Mouse (Mus musculus): ENCODE measurements at regions not wholly inside any gene's neighbourhood (a gene's known extent, or its start where the extent isn't known, plus 50 kb on each side); places are given as distances from the start of the nearest gene placed in this dataset.

DNA sequence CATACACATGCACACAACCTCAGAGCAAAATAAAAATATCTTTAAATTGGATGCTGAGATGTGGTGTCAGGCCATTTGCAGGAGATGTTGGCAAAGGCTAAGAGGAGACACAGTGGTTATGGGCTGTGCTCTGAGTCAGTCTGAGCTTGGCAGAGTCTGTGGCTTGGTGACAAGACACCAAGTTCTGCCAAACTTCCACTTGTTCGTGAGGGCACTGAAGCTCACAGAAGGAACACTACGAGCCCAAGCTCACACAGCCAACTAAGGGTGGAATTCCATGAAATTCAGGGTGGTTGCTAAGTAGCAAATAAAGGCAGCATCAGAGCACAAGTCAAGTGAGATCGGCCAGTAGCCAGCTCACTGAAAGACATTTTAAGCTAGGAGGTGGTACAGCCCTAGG lies 396.8 kb downstream of the Insc start:
- no peak for TF ChIP-seq CTCF (IDR thresholded peaks at IDR 0.05; ENCODE audit: low read depth)
- no peak for TF ChIP-seq EP300 (IDR thresholded peaks at IDR 0.05; ENCODE audit: low read depth)

DNA sequence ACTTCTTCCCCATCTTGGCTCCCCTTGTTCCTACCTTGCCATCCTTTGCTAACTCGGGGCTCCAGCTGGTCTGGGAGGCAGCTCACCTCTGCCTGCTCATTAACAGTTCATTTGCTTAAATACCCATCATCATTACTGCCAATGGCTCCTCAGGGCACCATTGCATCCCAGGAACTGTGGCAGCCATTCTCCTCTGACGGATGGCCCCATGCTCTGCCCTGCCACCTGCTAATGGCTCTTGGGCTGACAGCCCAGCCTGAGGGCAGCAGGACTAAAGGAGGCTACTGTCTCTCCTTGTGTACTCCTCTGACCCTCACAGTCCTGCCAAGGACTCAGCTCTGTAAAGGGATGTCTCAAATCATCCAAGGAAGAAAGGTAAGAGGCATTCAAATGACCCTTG lies 398.7 kb downstream of the Insc start:
- 45% methylated on average over 2 of the region's 2 CpGs for WGBS (ENCODE audit: insufficient replicate concordance)
- Histone ChIP-seq H3K36me3 (replicated peaks; ENCODE audit: control insufficient read depth, insufficient read depth, low read depth) (no peaks in the 10 kb centered on the region), H3K4me3 (ENCODE audit: insufficient read depth in 1 of 2, low read depth in 2 of 2, low read length in 2 of 2) (no peak overlapping the region), H3K9ac (replicated peaks) (no peak overlapping the region), H3K27ac (no peak overlapping the region), H3K9me3 (ENCODE audit: control insufficient read depth, low read length) (no peaks in the 10 kb centered on the region), H3K4me1 (replicated peaks; ENCODE audit: control insufficient read depth in 2 of 2, insufficient read depth in 2 of 2, low read length in 1 of 2) (no peaks in the 10 kb centered on the region), H3K27me3 (ENCODE audit: control insufficient read depth, insufficient read depth, low read length) (no peaks in the 10 kb centered on the region), H3K4me2 (ENCODE audit: low read depth) (no peak overlapping the region)
- TF ChIP-seq CTCF (IDR thresholded peaks at IDR 0.05; ENCODE audit: low read depth) (no peak), EP300 (IDR thresholded peaks at IDR 0.05; ENCODE audit: low read depth) (no peak)
- DNase-seq (ENCODE audit: low read depth in 3 of 3, low spot score in 3 of 3) (no peak), ATAC-seq (ENCODE audit: insufficient read depth) (no peak)

More for the DNA sequence above, 396.8 kb downstream of the Insc start:
- H3K27me3 ChIP-seq (ENCODE audit: control insufficient read depth, insufficient read depth, low read length), result no peaks in the 10 kb centered on the region
- ATAC-seq (ENCODE audit: insufficient read depth) (no peak), DNase-seq (ENCODE audit: low read depth in 3 of 3, low spot score in 3 of 3) (no peak)
- H3K9ac ChIP-seq (replicated peaks), result no peak overlapping the region
- no peaks in the 10 kb centered on the region for H3K9me3 ChIP-seq (ENCODE audit: control insufficient read depth, low read length)
- H3K27ac ChIP-seq, result no peak overlapping the region
- no peaks in the 10 kb centered on the region for H3K36me3 ChIP-seq (replicated peaks; ENCODE audit: control insufficient read depth, insufficient read depth, low read depth)
- H3K4me3 ChIP-seq (ENCODE audit: insufficient read depth in 1 of 2, low read depth in 2 of 2, low read length in 2 of 2), result no peak overlapping the region
- 50% methylated on average over 3 of the region's 3 CpGs for WGBS (ENCODE audit: insufficient replicate concordance)
- no peaks in the 10 kb centered on the region for H3K4me1 ChIP-seq (replicated peaks; ENCODE audit: control insufficient read depth in 2 of 2, insufficient read depth in 2 of 2, low read length in 1 of 2)
- H3K4me2 ChIP-seq (ENCODE audit: low read depth), result no peak overlapping the region

DNA sequence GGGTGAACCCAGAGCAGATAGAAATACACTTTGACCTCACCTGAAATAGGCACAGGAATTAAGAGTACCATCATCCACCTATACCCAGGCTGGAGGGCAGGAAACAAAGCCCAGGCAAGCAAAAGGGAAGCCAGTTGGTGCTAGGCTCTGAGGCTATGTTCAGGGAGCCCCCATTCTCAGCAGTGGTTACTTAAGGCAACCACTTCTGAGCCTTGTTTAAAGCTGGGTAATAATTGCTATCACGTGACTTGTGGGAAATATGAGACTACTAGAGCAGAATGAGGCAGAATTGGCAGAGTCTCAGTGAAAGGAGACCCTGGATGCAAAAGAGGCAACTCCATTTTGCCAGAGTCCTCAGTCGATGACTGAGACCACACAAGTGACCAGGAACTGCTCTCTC lies 401.5 kb downstream of the Insc start:
- H3K27me3 ChIP-seq (ENCODE audit: control insufficient read depth, insufficient read depth, low read length), result no peaks in the 10 kb centered on the region
- no peak overlapping the region for H3K4me3 ChIP-seq (ENCODE audit: insufficient read depth in 1 of 2, low read depth in 2 of 2, low read length in 2 of 2)
- no peak for ATAC-seq (ENCODE audit: insufficient read depth)
- TF ChIP-seq EP300 (IDR thresholded peaks at IDR 0.05; ENCODE audit: low read depth) (no peak), CTCF (IDR thresholded peaks at IDR 0.05; ENCODE audit: low read depth) (no peak)
- no peaks in the 10 kb centered on the region for H3K36me3 ChIP-seq (replicated peaks; ENCODE audit: control insufficient read depth, insufficient read depth, low read depth)
- H3K4me1 ChIP-seq (replicated peaks; ENCODE audit: control insufficient read depth in 2 of 2, insufficient read depth in 2 of 2, low read length in 1 of 2), result no peaks in the 10 kb centered on the region
- H3K9ac ChIP-seq (replicated peaks), result no peak overlapping the region
- H3K27ac ChIP-seq, result no peak overlapping the region
- no peaks in the 10 kb centered on the region for H3K9me3 ChIP-seq (ENCODE audit: control insufficient read depth, low read length)
- 37% methylated on average over 2 of the region's 2 CpGs for WGBS (ENCODE audit: insufficient replicate concordance)
- no peak for DNase-seq (ENCODE audit: low read depth in 3 of 3, low spot score in 3 of 3)
- H3K4me2 ChIP-seq (ENCODE audit: low read depth), result no peak overlapping the region

DNA sequence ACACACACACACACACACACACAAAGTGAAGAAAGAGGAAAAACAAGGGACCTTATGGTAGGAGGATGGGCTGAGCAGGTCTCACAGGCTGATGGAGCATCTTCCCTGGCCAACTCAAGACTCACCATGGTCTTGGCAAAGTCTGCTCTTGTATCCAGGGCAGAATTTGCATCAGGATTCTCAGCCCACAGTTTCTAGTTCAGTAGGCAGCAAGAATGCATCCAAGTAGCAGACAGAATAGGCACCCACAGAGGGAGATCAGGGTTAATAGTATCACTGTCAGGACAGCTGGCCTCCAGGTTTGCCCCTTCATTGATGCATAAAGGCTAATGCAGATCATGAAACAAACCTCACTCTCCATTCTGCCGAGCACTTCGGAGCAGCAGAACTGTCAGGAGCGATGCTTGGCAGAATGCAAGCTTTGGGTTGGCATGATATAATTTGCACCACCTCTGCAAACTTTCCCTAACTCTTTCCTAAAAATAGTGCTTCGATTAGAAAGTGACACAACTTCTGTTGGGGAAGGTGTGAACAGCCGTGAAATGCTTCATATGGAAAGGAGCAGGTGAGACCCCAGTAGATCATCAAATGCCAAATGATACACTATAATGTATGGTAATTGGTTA lies 404.0 kb downstream of the Insc start:
- Histone ChIP-seq H3K4me1 (replicated peaks; ENCODE audit: control insufficient read depth in 2 of 2, insufficient read depth in 2 of 2, low read length in 1 of 2) (no peaks in the 10 kb centered on the region), H3K4me2 (ENCODE audit: low read depth) (no peak overlapping the region), H3K4me3 (ENCODE audit: insufficient read depth in 1 of 2, low read depth in 2 of 2, low read length in 2 of 2) (no peak overlapping the region), H3K36me3 (replicated peaks; ENCODE audit: control insufficient read depth, insufficient read depth, low read depth) (no peaks in the 10 kb centered on the region), H3K27me3 (ENCODE audit: control insufficient read depth, insufficient read depth, low read length) (no peaks in the 10 kb centered on the region), H3K27ac (no peak overlapping the region), H3K9ac (replicated peaks) (no peak overlapping the region), H3K9me3 (ENCODE audit: control insufficient read depth, low read length) (no peaks in the 10 kb centered on the region)
- 67% methylated on average over 5 of the region's 5 CpGs for WGBS (ENCODE audit: insufficient replicate concordance)
- DNase-seq (ENCODE audit: low read depth in 3 of 3, low spot score in 3 of 3), result no peak
- TF ChIP-seq EP300 (IDR thresholded peaks at IDR 0.05; ENCODE audit: low read depth) (no peak), CTCF (IDR thresholded peaks at IDR 0.05; ENCODE audit: low read depth) (no peak)
- no peak for ATAC-seq (ENCODE audit: insufficient read depth)

DNA sequence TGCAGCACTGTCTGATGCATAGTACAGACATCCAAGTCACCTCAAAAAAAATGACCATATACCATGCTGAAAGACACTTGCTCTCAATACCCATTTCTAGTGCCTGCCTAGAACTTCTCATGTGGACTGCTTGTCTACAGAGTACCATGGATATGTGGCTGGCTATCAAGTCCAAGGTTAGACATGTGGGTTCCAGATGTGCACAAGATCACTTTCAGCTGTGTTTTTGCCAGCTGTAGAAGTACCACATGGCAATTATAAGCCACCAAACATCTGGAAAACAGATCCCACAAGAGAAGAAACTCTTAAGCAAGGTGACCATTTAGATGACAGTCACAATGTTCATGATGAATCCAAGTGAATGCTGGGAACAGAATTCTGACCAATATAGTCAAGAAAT lies 409.8 kb downstream of the Insc start:
- Histone ChIP-seq H3K4me3 (ENCODE audit: insufficient read depth in 1 of 2, low read depth in 2 of 2, low read length in 2 of 2) (no peak overlapping the region), H3K27me3 (ENCODE audit: control insufficient read depth, insufficient read depth, low read length) (no peaks in the 10 kb centered on the region), H3K9me3 (ENCODE audit: control insufficient read depth, low read length) (no peaks in the 10 kb centered on the region), H3K4me2 (ENCODE audit: low read depth) (no peak overlapping the region), H3K4me1 (replicated peaks; ENCODE audit: control insufficient read depth in 2 of 2, insufficient read depth in 2 of 2, low read length in 1 of 2) (no peaks in the 10 kb centered on the region), H3K27ac (no peak overlapping the region), H3K36me3 (replicated peaks; ENCODE audit: control insufficient read depth, insufficient read depth, low read depth) (no peaks in the 10 kb centered on the region), H3K9ac (replicated peaks) (no peak overlapping the region)
- no peak for ATAC-seq (ENCODE audit: insufficient read depth)
- DNase-seq (ENCODE audit: low read depth in 3 of 3, low spot score in 3 of 3), result no peak
- TF ChIP-seq CTCF (IDR thresholded peaks at IDR 0.05; ENCODE audit: low read depth), result no peak
- TF ChIP-seq EP300 (IDR thresholded peaks at IDR 0.05; ENCODE audit: low read depth), result no peak
